Mouse (Mus musculus): ENCODE data around the gene Nudt5. TPM values are rescaled to one million over a fixed set of nuclear protein-coding genes. Genes with fewer than 3 reads are reported as not detected.

Nudt5 gene
- 1.6 and 8.1 TPM in 2 replicates for polyA plus RNA-seq (2012; ENCODE audit: low replicate concordance)

GRCm38 (mm10) chr2:5844873-5845631, at the start of gene Nudt5, which contains the start of gene Cdc123:
Gene Nudt5, plus strand, starts transcription at chr2:5845019.
Gene Cdc123, minus strand, starts transcription at chr2:5845164.

DNA sequence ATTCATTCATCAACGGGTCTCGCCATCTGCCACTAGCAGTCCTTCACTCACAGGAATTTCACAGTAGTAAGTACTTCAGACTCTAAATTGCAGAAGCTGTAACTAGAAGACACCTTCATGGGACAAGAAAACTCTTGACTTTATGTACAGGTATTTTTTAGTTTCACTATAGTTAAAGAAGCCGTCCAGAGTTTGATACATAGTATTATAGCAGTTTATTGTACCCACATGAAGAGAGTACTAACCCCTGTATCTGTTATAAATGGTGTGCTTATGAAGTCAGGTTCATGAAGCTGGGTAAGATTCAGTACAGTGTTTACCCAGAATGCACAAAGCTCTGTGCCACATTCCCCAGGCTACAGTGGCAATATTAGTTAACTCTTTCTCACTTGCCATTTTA, 18.0 kb downstream of the Nudt5 start, which contains the start of gene Gm13199:
Gm13199 (minus strand) TSS at position 101 of the 400 bp plus-strand sequence.

GRCm38 (mm10) chr2:5894843-5895570, 50.2 kb downstream of the Nudt5 start, which contains the start of gene Sec61a2:
Gene Sec61a2, minus strand, starts transcription at chr2:5895432.

Other genes with a start within 250 kb of the Nudt5 start
- 17.7 and 108 TPM in 2 replicates for gene Camk1d, start 130.5 kb upstream of the Nudt5 start, polyA plus RNA-seq (2012; ENCODE audit: low replicate concordance)
- 12.3 and 64.7 TPM in 2 replicates for gene Cdc123, start 145 bp downstream of the Nudt5 start, polyA plus RNA-seq (2012; ENCODE audit: low replicate concordance)
- 0.36 TPM in 1 of 2 replicates, not detected in the other for gene Gm13199, start 17.9 kb downstream of the Nudt5 start, polyA plus RNA-seq (2012; ENCODE audit: low replicate concordance)
- 1.6 and 2.3 TPM in 2 replicates for gene Sec61a2, start 50.4 kb downstream of the Nudt5 start, polyA plus RNA-seq (2012; ENCODE audit: low replicate concordance)
- gene Dhtkd1, start 97.8 kb downstream of the Nudt5 start, polyA plus RNA-seq (2012; ENCODE audit: low replicate concordance), result 0.17 TPM in 1 of 2 replicates, not detected in the other
- 2.3 and 8.4 TPM in 2 replicates for gene Upf2, start 106.5 kb downstream of the Nudt5 start, polyA plus RNA-seq (2012; ENCODE audit: low replicate concordance)